Mouse (Mus musculus): Measurements from ENCODE around the gene Mcub.
A peak's percentile ranks its signal among the peaks of the same experiment; 100 is the strongest.

Mcub gene

DNA sequence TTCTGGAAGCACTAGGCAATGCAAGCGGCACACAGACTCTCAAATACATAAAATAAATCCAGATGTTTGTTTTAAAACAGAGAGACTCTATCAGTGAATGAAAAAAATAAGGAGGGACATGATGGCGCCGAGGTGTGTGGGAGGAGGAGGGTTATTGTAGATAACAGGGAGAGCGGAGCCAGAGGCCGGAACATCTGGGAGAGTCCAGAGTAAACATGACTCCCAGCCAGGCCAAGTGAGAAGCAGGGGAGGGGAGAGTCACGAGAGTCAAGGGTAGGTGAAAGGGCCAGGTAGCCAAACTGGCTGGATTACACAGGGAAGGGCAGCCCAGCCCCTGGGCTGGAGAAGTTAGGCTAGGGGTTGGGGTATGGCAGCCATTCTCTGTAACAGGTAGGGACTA is 73.4 kb downstream of the Mcub start:
- no peak for DNase-seq (ENCODE audit: low spot score in 2 of 2)

- no peak for DNase-seq (ENCODE audit: low spot score in 2 of 2)
Measured at GRCm38 (mm10) chr3:129893143-129893542, 76.9 kb downstream of the Mcub start.

DNA sequence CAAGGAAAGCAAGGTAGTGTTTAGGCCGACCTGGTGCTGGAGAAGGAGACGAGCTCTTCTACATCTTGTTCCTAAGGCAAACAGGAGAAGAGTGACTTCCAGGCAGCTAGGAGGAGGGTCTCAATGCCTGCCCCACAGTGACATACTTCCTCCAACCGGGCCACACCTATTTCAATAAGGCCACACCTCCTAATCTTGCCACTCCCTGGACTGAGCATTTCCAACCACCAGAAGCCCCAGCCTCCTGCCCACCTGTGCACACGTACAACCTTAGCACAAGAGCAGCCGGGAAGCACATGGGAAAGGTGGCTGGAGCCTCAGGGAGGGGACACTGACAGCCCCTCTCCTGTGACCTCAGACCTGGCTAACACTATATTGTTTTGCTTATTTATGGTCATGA is 78.0 kb downstream of the Mcub start:
- DNase-seq (ENCODE audit: low spot score in 2 of 2) = no peak

GRCm38 (mm10) chr3:129887779-129888517 is 82.1 kb downstream of the Mcub start:
- no peak for DNase-seq (ENCODE audit: low spot score in 2 of 2)

DNA sequence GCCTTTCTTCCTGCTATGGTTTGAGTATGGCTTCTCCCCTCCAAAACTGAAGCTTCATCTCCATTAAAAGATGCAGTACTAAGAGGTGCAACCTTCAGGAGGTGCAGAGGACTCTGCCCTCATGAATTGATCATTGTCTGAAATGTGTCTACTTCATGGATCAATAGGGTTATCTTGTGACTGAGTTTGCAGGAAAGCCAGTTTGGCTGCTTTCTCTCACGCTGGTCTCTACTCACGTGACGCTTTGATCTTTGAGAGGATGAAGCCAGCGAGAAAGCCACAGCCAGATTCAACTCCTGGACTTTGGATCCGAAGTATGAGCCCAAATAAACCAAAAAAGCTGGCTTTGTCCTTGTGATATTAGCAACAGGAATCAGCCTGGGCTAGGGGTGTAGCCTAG is 83.6 kb downstream of the Mcub start:
- no peak for DNase-seq (ENCODE audit: low spot score in 2 of 2)

- DNase-seq (ENCODE audit: low spot score in 2 of 2) = no peak
Measured at GRCm38 (mm10) chr3:129885577-129885976, 84.4 kb downstream of the Mcub start.

DNA sequence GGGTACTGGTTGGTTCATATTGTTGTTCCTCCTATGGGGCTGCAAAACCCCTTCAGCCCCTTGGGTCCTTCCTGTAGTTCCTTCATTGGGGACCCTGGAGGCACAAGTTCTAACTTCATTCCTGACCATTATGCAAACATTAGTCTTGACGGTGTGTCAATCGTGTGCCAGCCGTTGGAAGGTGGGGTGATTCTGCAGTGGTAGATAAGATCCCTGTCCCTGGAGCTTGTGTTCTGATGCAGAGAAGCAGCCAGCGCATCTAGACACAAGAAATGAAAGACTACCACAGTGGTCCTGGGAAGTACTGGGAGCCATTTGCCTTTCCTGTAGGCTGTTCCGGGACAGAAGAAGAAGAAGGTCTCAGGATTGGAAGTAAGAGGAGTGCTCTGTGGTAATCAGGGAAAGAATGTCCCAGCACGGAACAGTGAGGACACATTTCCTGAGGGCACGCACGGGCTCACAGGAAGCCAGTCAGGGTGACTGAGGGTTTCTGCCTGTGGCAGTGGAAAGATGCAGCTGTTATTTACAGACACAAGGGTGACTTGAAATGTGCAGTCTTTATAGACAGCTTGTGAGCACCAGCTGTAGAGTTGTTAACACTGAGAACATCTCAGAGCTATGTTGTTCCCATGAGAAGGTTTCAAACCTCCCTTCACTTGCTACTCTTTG is 88.9 kb downstream of the Mcub start:
- no peak for DNase-seq (ENCODE audit: low spot score in 2 of 2)

GRCm38 (mm10) chr3:129879913-129880312 is 90.1 kb downstream of the Mcub start:
- DNase-seq (ENCODE audit: low spot score in 2 of 2) = no peak

- DNase-seq (ENCODE audit: low spot score in 2 of 2) = no peak
Measured at GRCm38 (mm10) chr3:129879131-129879757, 90.8 kb downstream of the Mcub start.

DNA sequence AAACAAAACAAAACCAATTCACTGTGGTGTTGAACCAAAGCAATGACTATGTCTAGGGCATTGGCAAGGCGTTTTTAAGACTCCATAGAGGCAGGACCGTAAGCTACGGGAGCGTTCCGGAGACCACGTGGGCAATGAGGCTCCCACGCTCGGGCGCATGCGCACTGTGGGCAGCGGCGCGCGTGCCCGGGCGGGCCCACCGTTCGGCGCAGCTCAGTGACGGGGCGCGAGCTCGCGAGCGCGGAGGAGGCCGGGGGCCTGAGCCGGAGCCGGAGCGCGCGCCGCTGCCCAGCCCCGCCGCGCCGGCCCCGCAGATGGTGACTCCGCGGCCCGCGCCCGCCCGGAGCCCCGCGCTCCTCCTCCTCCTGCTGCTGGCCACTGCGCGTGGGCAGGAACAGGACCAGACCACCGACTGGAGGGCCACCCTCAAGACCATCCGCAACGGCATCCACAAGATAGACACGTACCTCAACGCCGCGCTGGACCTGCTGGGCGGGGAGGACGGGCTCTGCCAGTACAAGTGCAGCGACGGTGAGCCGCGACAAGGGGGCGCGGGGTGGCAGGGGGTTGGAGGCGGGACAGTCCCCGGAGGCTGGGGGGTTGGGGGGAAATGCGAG is 91.5 kb downstream of the Mcub start, which contains the start of gene Pla2g12a:
TSS of gene Pla2g12a (plus strand) at position 202 of the 617 bp plus-strand sequence.
- DNase-seq (ENCODE audit: low spot score in 2 of 2) = peak; percentile 85 to 93

DNA sequence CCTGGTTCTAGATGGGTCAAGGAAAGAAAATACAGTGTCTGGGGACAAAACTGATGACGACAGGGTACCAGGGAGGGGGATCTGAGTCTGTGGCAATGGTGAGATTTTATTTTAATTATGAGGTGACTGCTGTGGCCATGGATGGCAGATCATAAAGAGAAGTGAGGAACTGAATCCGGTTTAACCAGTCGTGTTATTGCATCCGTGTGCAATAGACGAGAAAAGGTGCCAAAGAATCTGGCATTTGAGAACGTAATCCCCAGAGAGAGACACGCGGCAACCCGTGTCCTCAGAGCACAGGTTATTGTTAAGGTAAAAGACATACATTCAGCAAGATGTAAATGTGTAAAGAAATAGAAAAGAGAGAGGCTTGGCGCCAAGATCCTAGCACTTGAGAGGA is 92.7 kb downstream of the Mcub start:
- DNase-seq (ENCODE audit: low spot score in 2 of 2) = no peak
